Mouse (Mus musculus): ENCODE data around the gene Odaph.
A peak's percentile ranks its signal among the peaks of the same experiment; 100 is the strongest.

Odaph gene

DNA sequence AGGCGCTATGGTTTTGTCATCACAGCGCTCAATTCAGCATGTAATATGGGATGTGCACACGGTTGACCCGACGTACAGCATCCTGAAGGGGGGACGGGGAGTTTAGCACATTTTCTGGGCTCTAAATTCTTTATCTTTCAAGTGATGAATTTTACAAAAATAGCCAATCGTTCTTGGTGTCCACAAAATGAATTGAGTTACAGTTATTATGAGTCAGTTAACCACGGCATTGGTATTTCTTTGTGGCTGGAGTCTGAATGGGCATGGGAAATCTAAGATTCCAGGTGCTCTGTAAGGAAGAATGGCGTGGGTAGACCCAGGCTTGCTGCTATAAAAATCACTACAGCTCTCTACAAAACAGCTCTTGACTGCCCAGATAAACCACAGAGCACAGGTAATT is 2.0 kb downstream of the Odaph start:
- no peak for DNase-seq (ENCODE audit: low spot score)

DNA sequence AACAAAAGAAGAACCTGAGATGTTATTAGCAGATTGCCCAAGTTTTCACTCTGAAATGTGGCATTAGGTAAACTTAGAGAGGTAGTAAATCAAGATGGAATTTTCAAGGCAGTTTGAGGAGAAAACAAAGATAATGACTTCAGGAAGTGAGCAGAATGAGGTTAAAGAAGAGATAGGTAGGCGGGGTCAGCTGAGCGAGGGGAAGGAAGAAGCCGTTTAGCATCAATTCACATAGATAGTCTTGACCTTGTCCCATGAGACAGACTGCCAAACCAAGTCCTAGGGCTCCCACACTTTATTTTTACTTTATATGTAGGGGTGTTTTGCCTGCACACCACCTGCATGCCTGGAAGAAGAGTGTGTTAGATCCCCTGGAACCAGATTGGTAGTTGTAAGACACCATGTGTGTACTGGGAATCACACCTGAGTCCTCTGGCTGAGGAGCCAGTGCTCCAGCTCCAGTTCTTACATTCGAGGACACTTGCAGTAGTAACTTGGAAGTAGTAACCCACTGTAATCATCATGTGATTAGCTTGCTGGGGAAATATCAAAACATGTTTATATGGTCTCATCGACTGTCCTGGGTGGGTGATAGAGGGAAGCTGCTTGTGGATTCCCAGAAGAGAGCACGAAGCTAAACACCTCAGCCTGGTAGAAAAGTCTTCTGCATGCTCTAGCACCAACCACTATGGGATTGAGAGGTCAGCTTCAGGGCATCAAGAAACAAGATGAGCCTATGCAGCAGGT is 4.1 kb downstream of the Odaph start:
- no peak for DNase-seq (ENCODE audit: low spot score)

DNA sequence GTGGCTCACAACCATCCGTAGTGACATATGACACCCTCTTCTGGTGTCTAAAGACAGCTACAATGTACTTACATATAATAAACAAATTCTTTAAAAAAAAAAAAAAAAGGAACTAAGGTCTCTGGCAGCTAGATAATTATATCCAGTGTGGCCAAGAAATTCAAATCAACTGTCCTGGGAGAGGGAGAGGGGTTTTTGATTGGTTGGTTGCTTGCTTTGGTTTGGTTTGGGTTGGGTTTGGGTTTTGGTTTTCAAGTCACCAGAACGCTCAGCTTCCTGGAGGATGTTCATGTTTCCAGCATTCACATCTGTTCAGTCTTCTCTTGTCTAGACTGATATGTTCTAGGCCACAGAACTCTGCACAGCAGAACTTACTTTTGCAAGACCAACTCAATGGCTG is 5.8 kb downstream of the Odaph start:
- no peak for DNase-seq (ENCODE audit: low spot score)

DNA sequence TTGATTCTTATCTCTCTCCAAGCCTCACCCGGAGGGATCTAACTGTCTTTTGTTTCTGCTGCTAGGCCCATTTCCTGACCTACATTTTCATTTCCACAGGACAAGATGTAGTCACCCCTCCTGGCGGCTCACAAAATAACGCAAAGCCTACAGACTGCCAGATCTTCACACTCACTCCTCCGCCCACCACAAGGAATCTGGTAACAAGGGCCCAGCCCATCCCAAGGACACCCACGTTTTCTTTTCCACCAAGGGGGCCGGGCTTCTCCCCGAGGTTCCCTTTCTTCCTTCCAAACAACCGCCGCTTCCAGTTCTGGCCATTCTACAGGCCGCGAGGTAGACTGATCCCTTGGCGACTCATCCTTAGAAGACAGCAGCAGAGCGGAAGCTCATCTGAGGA is 7.3 kb downstream of the Odaph start:
- DNase-seq (ENCODE audit: low spot score), result no peak

DNA sequence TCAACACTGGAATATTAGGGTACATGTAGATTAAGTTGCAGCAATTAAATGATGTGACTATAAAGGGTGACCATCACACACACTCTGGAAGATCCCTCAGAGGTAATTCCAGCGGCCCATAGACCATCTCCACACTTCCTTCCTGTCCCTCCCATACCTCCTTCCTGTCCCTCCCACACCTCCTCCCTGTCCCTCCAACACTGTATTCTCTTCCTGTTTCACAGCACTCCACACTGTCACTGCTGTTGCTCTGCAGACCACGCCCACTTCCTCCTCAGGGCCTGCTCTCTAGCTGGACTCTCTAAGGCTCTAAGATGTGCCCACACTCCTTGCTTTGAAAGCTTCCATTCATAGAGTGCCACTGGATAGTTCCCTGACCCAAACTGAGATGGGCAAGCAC is 13.5 kb downstream of the Odaph start:
- no peak for DNase-seq (ENCODE audit: low spot score)

DNA sequence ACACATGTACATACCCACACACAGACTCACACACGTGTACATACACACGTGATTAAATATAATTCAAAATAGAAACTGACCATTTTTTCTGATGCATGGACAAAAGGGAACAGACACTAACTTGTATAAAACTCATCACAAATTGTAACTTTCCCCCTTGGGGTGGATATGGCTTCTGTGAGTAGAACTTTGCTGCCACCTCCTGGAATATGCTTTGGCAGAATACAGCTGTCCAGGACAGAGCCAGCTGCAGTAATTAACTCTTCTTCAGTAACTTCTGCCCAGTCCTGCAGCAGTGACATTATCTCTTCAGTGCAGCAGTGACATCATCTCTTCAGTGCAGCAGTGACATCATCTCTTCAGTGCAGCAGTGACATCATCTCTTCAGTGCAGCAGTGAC is 15.7 kb downstream of the Odaph start:
- no peak for DNase-seq (ENCODE audit: low spot score)

DNA sequence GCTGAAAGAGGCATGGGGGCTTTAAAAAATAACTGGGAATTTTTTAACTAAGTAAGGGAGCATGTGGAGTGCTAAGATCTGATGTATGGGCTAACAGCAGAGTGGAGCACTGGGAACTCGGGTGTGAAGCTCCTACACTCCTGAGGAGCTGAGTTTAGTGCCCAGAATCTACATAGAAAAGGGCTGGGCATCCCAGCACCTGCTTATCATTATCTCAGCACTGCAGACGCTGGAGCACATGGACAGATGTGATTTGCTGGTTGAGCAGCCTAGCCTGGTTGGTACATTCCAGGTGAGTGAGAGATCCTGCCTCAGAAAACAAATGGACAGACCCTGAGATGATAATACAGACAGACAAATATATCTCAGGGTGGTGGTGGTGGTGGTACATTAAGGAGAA is 22.6 kb downstream of the Odaph start:
- no peak for DNase-seq (ENCODE audit: low spot score)

DNA sequence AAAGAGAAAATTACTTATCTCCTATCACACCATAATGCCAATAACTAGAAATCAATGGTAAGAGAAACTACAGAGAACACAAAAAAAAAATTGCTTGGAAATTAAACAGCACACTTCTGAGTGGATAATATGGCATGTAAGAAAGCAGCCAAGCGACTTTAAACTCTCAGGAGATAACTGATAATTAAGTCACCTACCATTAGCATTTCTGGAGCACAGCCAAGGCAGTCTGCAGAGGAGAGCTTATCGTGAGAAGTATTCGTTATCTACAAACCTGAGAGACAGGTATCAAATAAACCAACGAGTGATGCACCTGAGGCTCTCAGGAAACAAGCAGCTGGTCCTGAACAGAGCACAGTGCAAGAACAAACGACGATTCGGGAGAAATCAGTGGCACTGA is 24.5 kb downstream of the Odaph start:
- no peak for DNase-seq (ENCODE audit: low spot score)

DNA sequence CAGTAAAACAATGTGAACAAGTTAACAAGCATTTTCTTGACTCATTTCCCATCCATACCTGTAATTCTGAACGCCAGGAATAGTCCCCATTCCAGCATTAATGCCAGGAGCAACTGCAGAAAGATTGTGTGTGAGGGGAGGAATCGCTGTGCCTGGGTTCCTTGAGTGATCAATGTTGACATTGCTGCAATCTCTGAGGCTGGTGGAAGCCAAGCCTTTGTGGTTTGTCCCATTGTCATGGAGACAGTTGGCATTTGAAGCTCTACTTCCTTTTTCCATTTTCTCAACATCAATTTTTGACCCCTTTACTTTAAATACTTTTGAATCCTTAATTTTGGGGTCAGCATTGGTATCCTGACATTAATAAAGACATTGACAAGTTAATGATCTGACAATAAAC is 32.7 kb downstream of the Odaph start:
- DNase-seq (ENCODE audit: low spot score), result no peak

DNA sequence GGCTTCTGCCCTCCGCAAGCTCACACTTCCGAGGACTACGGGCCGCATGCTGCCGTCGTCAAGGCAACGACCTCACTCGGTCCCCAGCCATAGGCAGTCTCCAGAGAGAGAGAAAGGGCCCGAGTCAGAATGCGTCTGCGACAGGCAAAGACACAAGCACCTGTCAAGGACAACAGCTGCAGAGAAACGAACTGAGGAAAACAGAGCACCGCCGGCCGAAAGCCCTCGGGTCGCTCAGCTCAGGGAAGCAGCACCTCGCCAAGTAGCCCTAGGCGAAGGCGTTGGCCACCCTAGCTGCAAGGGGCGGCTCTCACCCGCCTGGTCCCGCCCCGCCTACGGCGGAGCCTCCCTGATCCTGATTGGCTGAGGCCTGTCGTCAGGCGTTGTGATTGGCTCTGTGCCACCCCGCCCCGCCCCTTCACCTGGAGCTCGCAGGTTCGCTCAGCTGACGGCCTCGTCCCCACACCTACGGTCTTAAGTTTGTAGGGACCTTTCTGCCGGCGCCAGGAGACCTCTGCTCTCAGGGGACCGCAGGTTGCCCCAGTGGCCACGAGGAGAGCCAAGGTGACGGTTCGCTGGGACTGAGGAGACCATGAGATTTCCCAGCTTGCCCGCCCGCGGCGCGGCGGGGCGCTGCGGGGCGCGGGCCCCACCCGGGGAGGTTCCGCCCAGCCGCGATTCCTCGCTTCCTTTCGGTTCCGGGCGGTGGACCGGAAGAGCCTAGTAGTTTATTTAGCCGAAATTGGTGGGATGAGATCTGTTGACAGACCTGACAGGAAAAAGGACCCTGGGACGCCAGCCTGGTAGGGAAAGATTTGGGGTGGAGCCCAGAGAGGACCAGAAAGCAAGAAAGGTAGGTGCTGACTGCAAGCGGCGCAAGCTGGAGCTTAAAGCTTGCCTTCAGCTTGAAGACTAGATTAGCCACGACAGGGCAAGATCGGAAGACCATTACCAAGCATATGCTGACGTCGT is 55.4 kb downstream of the Odaph start:
- peak; percentile 89 for DNase-seq (ENCODE audit: low spot score)

DNA sequence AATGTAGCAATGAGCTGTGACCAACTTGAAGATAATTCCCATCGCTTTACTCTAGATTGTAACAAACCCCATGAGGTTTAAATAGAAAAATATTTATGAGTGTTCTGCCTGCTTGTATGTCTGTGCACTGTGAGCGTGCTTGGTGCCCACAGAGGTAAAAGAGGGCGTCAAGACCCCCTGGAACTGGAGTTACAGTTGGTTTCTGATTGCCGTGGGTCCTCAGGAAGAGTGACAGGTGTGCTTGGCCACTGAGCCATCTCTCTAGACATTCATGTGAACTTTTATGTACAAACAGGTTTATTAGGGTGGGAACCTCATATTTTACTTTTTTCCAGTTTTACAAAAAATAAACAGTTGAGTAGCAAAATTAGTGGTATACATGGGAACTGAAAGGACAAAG is 56.5 kb downstream of the Odaph start, which contains the start of gene Cdkl2:
TSS of gene Cdkl2 (minus strand) at position 101 of the 400 bp plus-strand sequence.
- DNase-seq (ENCODE audit: low spot score), result no peak
